Mouse (Mus musculus) liver, embryonic 14.5 days (tissue): ENCODE measurements around the gene Olfr342. TPM values are rescaled to one million over a fixed set of nuclear protein-coding genes. Genes with fewer than 3 reads are reported as not detected.

Experiments used
- ATAC-seq: fragments of 200-750 bp; cut with Nextera tagmentation; 2 replicates; pipeline ENCODE4 v1.8.0; 2017; ENCODE audit warnings: moderate number of reproducible peaks, mild to moderate bottlenecking, moderate library complexity; ENCODE audit not compliant: insufficient read depth
- DNase-seq, 3 experiments: peaks; one replicate each; pipeline ENCODE4 v3.0.0-alpha.2; 2012 to 2013; ENCODE audit warnings: low read depth in 3 of 3, low spot score in 3 of 3
- H3K27ac ChIP-seq: fragments of 300-500 bp; sonication (generic); 2 replicates; pipeline ENCODE4 v1.5.1; 2014; ENCODE audit warnings: moderate library complexity, mild to moderate bottlenecking, control low read depth, inconsistent platforms
- H3K27me3 ChIP-seq: fragments of 300-500 bp; sonication (generic); 2 replicates; pipeline ENCODE4 v1.6.1; 2014; ENCODE audit warnings: mild to moderate bottlenecking, low read length, moderate library complexity; ENCODE audit not compliant: control insufficient read depth, insufficient read depth
- H3K36me3 ChIP-seq: fragments of 300-500 bp; sonication (generic); replicated peaks from 2 replicates; pipeline ENCODE4 v1.6.1; 2014; ENCODE audit warnings: low read depth; ENCODE audit not compliant: control insufficient read depth, insufficient read depth
- H3K4me1 ChIP-seq, 2 experiments: fragments of 200-500 bp in 1 of 2; fragments of 300-500 bp in 1 of 2; sonication (generic) in 1 of 2; replicated peaks; 2 replicates each; pipeline ENCODE4 v1.6.1; 2012 to 2014; ENCODE audit warnings: antibody characterized with exemption in 1 of 2, inconsistent platforms in 1 of 2, low read length in 1 of 2; ENCODE audit not compliant: control insufficient read depth in 2 of 2, insufficient read depth in 2 of 2
- H3K4me2 ChIP-seq: fragments of 300-500 bp; sonication (generic); 2 replicates; pipeline ENCODE4 v1.6.1; 2014; ENCODE audit warnings: low read depth, mild to moderate bottlenecking, control low read depth, moderate library complexity
- H3K4me3 ChIP-seq, 2 experiments: fragments of 200-500 bp in 1 of 2; fragments of 300-500 bp in 1 of 2; sonication (generic) in 1 of 2; 2 replicates each; pipeline ENCODE4 v1.5.1; 2012 to 2014; ENCODE audit warnings: low read depth in 2 of 2, low read length in 2 of 2, mild to moderate bottlenecking in 2 of 2, control low read depth in 1 of 2, inconsistent platforms in 1 of 2, moderate library complexity in 1 of 2; ENCODE audit not compliant: insufficient read depth in 1 of 2
- H3K9ac ChIP-seq: fragments of 300-500 bp; sonication (generic); replicated peaks from 2 replicates; pipeline ENCODE4 v1.6.1; 2014; ENCODE audit warnings: mild to moderate bottlenecking, control low read depth, moderate library complexity
- H3K9me3 ChIP-seq: fragments of 300-500 bp; sonication (generic); 2 replicates; pipeline ENCODE4 v1.6.1; 2016; ENCODE audit warnings: low read length, mixed read lengths; ENCODE audit not compliant: control insufficient read depth
- CTCF ChIP-seq: IDR thresholded peaks from 2 replicates; pipeline ENCODE4 v1.5.1; 2016; ENCODE audit warnings: antibody characterized with exemption, low read depth, control low read depth
- EP300 ChIP-seq: IDR thresholded peaks from 2 replicates; pipeline ENCODE4 v1.6.1; 2016; ENCODE audit warnings: antibody characterized with exemption, low read depth
- WGBS: fragments of 180-500 bp; shearing (Covaris S2); extraction: QIAGEN DNeasy Blood & Tissue Kit; methylation state at CpG from one replicate; pipeline ENCODE4 v1.1.7; 2014; ENCODE audit not compliant: insufficient replicate concordance; 5-methylcytosine and 5-hydroxymethylcytosine counted together
- polyA plus RNA-seq, 2 experiments: library from polyadenylated mRNA; depleted of rRNA in 1 of 2; stranded (reverse) in 1 of 2; unstranded in 1 of 2; fragments of >200 nt; fragmentation: Nextera tagmentation in 1 of 2; extraction: Ambion mirVana in 1 of 2; gene quantifications; 2 replicates each; pipeline versions ENCODE4 v1.2.1 to v1.2.3; 2012 to 2014

The Olfr342 gene
- polyA plus RNA-seq (2012; rRNA removed) (not detected in 2 replicates), polyA plus RNA-seq (2014; fragmentation: Nextera tagmentation; extraction: Ambion mirVana) (not detected in 2 replicates)

DNA sequence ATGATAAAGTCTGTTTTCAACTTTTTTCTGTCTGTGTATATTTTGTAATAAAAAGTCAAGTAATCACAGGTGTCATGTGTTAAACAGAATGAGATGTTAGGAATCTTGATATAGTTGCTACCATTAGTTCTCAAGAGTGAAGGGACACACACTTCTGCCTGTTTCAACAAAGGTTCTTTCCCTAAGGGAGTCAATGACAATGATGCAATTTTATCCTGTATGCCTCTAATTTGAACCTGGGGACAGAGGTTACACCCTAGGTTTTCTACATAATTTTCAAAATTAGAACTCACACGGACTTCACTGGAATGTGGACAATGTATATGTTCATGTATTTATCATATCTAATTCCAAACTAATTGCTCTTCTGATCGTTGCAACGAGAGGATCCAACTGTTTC lies at the start of gene Olfr342:
Gene Olfr342 (plus strand): TSS at position 301 of the 400 bp plus-strand sequence.
- WGBS: 30% methylated on average over 3 of the region's 3 CpGs
- H3K9me3 ChIP-seq: no peaks in the 10 kb centered on the region
- H3K4me1 ChIP-seq: no peaks in the 10 kb centered on the region
- no peak within 1 kb of the TSS for H3K27ac ChIP-seq
- DNase-seq (no peak), ATAC-seq (no peak)
- H3K27me3 ChIP-seq: no peaks in the 10 kb centered on the region
- no peaks in the 10 kb centered on the region for H3K36me3 ChIP-seq
- no peak within 1 kb of the TSS for H3K9ac ChIP-seq
- no peak for TF ChIP-seq EP300
- no peak for TF ChIP-seq CTCF
- no peak within 1 kb of the TSS for H3K4me2 ChIP-seq
- no peak within 1 kb of the TSS for H3K4me3 ChIP-seq

- no peaks in the 10 kb centered on the region for H3K9me3 ChIP-seq
These were observed 42.4 kb upstream of the Olfr342 start, which contains the start of gene Olfr341 for GRCm38 (mm10) chr2:36482368-36482767. Olfr341 (minus strand) TSS chr2:36482468.

DNA sequence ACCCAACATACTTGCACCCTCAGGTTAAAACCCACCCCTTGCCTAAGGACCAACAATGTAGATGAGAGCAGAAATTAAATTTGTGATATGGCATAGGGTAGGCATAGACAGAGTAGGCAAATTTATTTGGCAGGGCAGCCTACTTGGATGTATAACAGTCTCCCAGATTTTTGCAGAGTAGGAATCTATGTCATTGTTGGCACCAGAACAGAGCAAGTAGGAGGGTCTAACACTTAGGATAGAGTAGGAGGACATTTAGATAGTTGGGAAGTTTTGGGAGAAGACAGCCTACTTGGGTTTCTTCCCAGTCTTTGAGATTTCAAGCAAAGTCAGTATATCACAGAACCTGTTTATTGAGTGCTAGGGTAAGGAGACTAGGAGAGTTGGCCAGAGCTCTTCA lies 40.4 kb downstream of the Olfr342 start:
- no peak overlapping the region for H3K27ac ChIP-seq
- H3K36me3 ChIP-seq: no peaks in the 10 kb centered on the region
- H3K4me3 ChIP-seq: no peak overlapping the region
- no peaks in the 10 kb centered on the region for H3K9me3 ChIP-seq
- no peaks in the 10 kb centered on the region for H3K4me1 ChIP-seq
- no peak for TF ChIP-seq EP300
- no peak for TF ChIP-seq CTCF
- no peaks in the 10 kb centered on the region for H3K27me3 ChIP-seq
- ATAC-seq (no peak), DNase-seq (no peak)
- no peak overlapping the region for H3K4me2 ChIP-seq
- no peak overlapping the region for H3K9ac ChIP-seq

More at GRCm38 (mm10) chr2:36482368-36482767, 42.4 kb upstream of the Olfr342 start, which contains the start of gene Olfr341:
- ATAC-seq: no peak
- no peak within 1 kb of the TSS for H3K9ac ChIP-seq
- H3K36me3 ChIP-seq: no peaks in the 10 kb centered on the region
- H3K27ac ChIP-seq: no peak within 1 kb of the TSS
- H3K4me1 ChIP-seq: no peaks in the 10 kb centered on the region
- H3K4me2 ChIP-seq: no peak within 1 kb of the TSS
- H3K27me3 ChIP-seq: no peaks in the 10 kb centered on the region
- no peak for DNase-seq
- H3K4me3 ChIP-seq: no peak within 1 kb of the TSS
- TF ChIP-seq CTCF: no peak
- no peak for TF ChIP-seq EP300

DNA sequence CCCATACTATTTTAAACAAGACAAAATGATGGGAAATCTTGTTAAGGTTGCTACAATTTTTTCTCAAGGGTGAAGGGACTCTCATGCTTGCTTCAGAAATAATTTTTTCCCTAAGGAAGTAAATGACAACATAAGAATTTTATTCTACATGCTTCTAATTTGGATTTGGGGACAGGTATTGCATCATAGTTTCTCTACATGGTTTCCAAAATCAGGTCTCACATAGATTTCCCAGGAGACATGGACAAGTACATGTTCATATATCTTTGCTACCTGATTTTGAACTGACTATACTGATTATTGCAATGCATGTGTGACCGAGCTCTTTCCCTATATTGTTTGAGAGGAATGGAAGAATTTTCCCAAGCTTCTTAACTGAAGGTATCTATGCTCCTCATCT lies 41.6 kb downstream of the Olfr342 start, which contains the start of gene Olfr344:
Gene Olfr344 (plus strand): TSS at position 301 of the 400 bp plus-strand sequence.
- Histone ChIP-seq H3K4me1 (no peaks in the 10 kb centered on the region), H3K9ac (no peak within 1 kb of the TSS), H3K4me2 (no peak within 1 kb of the TSS), H3K27ac (no peak within 1 kb of the TSS), H3K27me3 (no peaks in the 10 kb centered on the region), H3K36me3 (no peaks in the 10 kb centered on the region), H3K4me3 (no peak within 1 kb of the TSS), H3K9me3 (no peaks in the 10 kb centered on the region)
- DNase-seq (no peak), ATAC-seq (no peak)
- 36% methylated on average over 1 of the region's 1 CpGs for whole genome bisulfite sequencing
- TF ChIP-seq EP300 (no peak), CTCF (no peak)

DNA sequence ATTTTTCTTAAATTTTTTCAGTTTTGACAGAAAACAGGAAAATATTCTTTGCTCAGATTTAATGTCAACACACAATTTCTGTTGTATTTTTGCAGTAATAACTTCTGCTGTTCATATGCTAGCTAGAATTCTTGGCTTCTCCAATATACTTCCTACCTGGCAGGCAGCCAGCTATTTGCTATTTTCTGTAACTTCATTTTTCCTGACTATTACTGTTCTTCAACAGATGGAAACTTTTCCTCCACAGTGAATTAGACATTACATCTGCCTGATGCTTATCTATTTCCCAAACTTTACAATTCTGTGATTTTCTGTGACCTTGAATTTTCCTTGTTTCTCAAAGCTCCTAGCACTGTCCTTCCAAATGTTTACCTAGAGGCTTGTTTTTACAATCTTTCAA lies 42.2 kb downstream of the Olfr342 start:
- Histone ChIP-seq H3K9me3 (no peaks in the 10 kb centered on the region), H3K4me1 (no peaks in the 10 kb centered on the region), H3K4me2 (no peak overlapping the region), H3K4me3 (no peak overlapping the region), H3K9ac (no peak overlapping the region), H3K27ac (no peak overlapping the region), H3K27me3 (no peaks in the 10 kb centered on the region), H3K36me3 (no peaks in the 10 kb centered on the region)
- no peak for TF ChIP-seq CTCF
- TF ChIP-seq EP300: no peak
- DNase-seq (no peak), ATAC-seq (no peak)

GRCm38 (mm10) chr2:36567845-36568244 lies 43.0 kb downstream of the Olfr342 start:
- no peak overlapping the region for H3K9ac ChIP-seq
- H3K4me1 ChIP-seq: no peaks in the 10 kb centered on the region
- no peak overlapping the region for H3K4me2 ChIP-seq
- H3K36me3 ChIP-seq: no peaks in the 10 kb centered on the region
- H3K27ac ChIP-seq: no peak overlapping the region
- H3K9me3 ChIP-seq: no peaks in the 10 kb centered on the region
- DNase-seq (no peak), ATAC-seq (no peak)
- H3K27me3 ChIP-seq: no peaks in the 10 kb centered on the region
- H3K4me3 ChIP-seq: no peak overlapping the region
- WGBS: 79% methylated on average over 3 of the region's 3 CpGs
- TF ChIP-seq EP300 (no peak), CTCF (no peak)

Other genes with a start within 250 kb of the Olfr342 start
- not detected in 2 replicates for gene Olfr338, start 151.5 kb upstream of the Olfr342 start, polyA plus RNA-seq (2012; rRNA removed)
- not detected in 2 replicates for gene Olfr338, start 151.5 kb upstream of the Olfr342 start, polyA plus RNA-seq (2014; fragmentation: Nextera tagmentation; extraction: Ambion mirVana)
- not detected in 2 replicates for gene Olfr339, start 106.1 kb upstream of the Olfr342 start, polyA plus RNA-seq (2012; rRNA removed)
- not detected in 2 replicates for gene Olfr339, start 106.1 kb upstream of the Olfr342 start, polyA plus RNA-seq (2014; fragmentation: Nextera tagmentation; extraction: Ambion mirVana)
- not detected in 2 replicates for gene Olfr340, start 72.4 kb upstream of the Olfr342 start, polyA plus RNA-seq (2012; rRNA removed)
- gene Olfr340, start 72.4 kb upstream of the Olfr342 start, polyA plus RNA-seq (2014; fragmentation: Nextera tagmentation; extraction: Ambion mirVana): not detected in 2 replicates
- gene Olfr341, start 42.5 kb upstream of the Olfr342 start, polyA plus RNA-seq (2012; rRNA removed): not detected in 2 replicates
- gene Olfr341, start 42.5 kb upstream of the Olfr342 start, polyA plus RNA-seq (2014; fragmentation: Nextera tagmentation; extraction: Ambion mirVana): not detected in 2 replicates
- not detected in 2 replicates for gene Olfr344, start 41.7 kb downstream of the Olfr342 start, polyA plus RNA-seq (2012; rRNA removed)
- gene Olfr344, start 41.7 kb downstream of the Olfr342 start, polyA plus RNA-seq (2014; fragmentation: Nextera tagmentation; extraction: Ambion mirVana): not detected in 2 replicates
- not detected in 2 replicates for gene Olfr345, start 115.0 kb downstream of the Olfr342 start, polyA plus RNA-seq (2012; rRNA removed)
- gene Olfr345, start 115.0 kb downstream of the Olfr342 start, polyA plus RNA-seq (2014; fragmentation: Nextera tagmentation; extraction: Ambion mirVana): not detected in 2 replicates
- not detected in 2 replicates for gene Olfr346, start 160.8 kb downstream of the Olfr342 start, polyA plus RNA-seq (2012; rRNA removed)
- gene Olfr346, start 160.8 kb downstream of the Olfr342 start, polyA plus RNA-seq (2014; fragmentation: Nextera tagmentation; extraction: Ambion mirVana): not detected in 2 replicates
- gene Olfr347, start 206.9 kb downstream of the Olfr342 start, polyA plus RNA-seq (2012; rRNA removed): not detected in 2 replicates
- not detected in 2 replicates for gene Olfr347, start 206.9 kb downstream of the Olfr342 start, polyA plus RNA-seq (2014; fragmentation: Nextera tagmentation; extraction: Ambion mirVana)